Mouse (Mus musculus): ENCODE measurements around the gene Ankar. TPM values are rescaled to one million over a fixed set of nuclear protein-coding genes. Genes with fewer than 3 reads are reported as not detected.
A peak's percentile ranks its signal among the peaks of the same experiment; 100 is the strongest.

Gene Ankar
- polyA plus RNA-seq, 1 experiment: not detected

GRCm38 (mm10) chr1:72606186-72606673 is 94.1 kb downstream of the Ankar start:
- Histone ChIP-seq H3K4me3 (ENCODE audit: insufficient read depth, poor library complexity, severe bottlenecking) (no peak overlapping the region), H3ac (ENCODE audit: control insufficient read depth, insufficient read length, low read depth) (no peak overlapping the region), H3K79me2 (ENCODE audit: control insufficient read depth, insufficient read depth) (no peaks in the 10 kb centered on the region), H3K79me3 (ENCODE audit: low read depth) (no peaks in the 10 kb centered on the region), H3K27me3 (ENCODE audit: control insufficient read depth, insufficient read depth, insufficient read length) (no peaks in the 10 kb centered on the region), H3K36me3 (ENCODE audit: control insufficient read depth, insufficient read depth) (peaks cover 7% of the 10 kb centered on the region)
- TF ChIP-seq MYOG (IDR thresholded peaks at IDR 0.05; ENCODE audit: control insufficient read depth, extremely low read depth, insufficient read length): no peak
- TF ChIP-seq USF1 (IDR thresholded peaks at IDR 0.05; ENCODE audit: low read depth): no peak
- TF ChIP-seq FOSL1 (IDR thresholded peaks at IDR 0.05; ENCODE audit: insufficient read depth, low read length, poor library complexity, severe bottlenecking): no peak

DNA sequence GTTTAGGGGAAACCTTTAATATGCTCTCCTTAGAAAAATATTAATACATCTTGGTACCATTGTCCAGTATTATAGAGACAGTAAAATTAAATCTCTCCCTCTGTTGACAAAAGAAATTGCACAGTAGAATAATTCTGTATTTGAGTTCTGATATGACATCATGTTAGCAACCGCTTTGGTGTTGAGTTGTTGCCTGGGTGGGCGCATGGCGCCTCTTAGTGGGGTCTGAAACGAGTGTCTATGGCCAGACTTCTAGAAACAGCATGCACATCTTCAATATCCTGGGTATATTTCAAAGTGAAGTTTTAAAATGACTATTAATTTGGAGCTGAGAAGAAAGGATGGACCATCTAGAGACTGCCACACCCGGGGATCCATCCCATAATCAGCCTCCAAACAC is 97.6 kb downstream of the Ankar start:
- peaks cover 22% of the 10 kb centered on the region for H3K36me3 ChIP-seq (ENCODE audit: control insufficient read depth, insufficient read depth)
- no peaks in the 10 kb centered on the region for H3K79me3 ChIP-seq (ENCODE audit: low read depth)
- no peak overlapping the region for H3ac ChIP-seq (ENCODE audit: control insufficient read depth, insufficient read length, low read depth)
- TF ChIP-seq MYOG (IDR thresholded peaks at IDR 0.05; ENCODE audit: control insufficient read depth, extremely low read depth, insufficient read length) (no peak), MAX (IDR thresholded peaks at IDR 0.05) (no peak), CEBPB (IDR thresholded peaks at IDR 0.05; ENCODE audit: low read depth) (no peak), USF1 (IDR thresholded peaks at IDR 0.05; ENCODE audit: low read depth) (no peak), FOSL1 (IDR thresholded peaks at IDR 0.05; ENCODE audit: insufficient read depth, low read length, poor library complexity, severe bottlenecking) (no peak), MYOD1 (IDR thresholded peaks at IDR 0.05; ENCODE audit: control insufficient read depth, insufficient read length, low read depth) (no peak), CTCF (IDR thresholded peaks at IDR 0.05; ENCODE audit: control insufficient read depth, insufficient read depth, insufficient read length) (no peak)
- H3K79me2 ChIP-seq (ENCODE audit: control insufficient read depth, insufficient read depth): no peaks in the 10 kb centered on the region
- H3K27me3 ChIP-seq (ENCODE audit: control insufficient read depth, insufficient read depth, insufficient read length): no peaks in the 10 kb centered on the region
- no peak overlapping the region for H3K4me3 ChIP-seq (ENCODE audit: insufficient read depth, poor library complexity, severe bottlenecking)

- H3K36me3 ChIP-seq (ENCODE audit: control insufficient read depth, insufficient read depth): peaks cover 28% of the 10 kb centered on the region
- H3ac ChIP-seq (ENCODE audit: control insufficient read depth, insufficient read length, low read depth): no peak overlapping the region
Observed at GRCm38 (mm10) chr1:72602186-72602585, 98.2 kb downstream of the Ankar start.

DNA sequence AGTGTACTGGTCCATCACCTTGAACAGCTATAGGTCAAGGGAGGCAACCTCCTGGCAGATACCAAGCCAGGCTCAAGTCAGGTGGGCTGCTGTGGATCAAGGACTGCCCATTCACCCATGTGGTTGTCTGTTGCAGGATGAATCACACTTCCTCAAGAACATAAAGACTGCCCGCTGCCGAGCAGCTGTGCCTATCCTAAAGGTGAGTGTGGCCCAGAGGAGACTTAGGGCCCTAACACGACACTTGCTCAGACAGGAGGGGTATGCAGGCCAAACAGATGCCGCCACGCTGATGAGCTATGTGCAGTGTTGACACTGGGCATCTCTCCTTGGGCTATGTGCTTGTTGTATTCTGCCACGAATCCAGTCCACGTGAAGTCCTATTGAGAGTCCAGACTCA is 99.1 kb downstream of the Ankar start:
- Histone ChIP-seq H3K36me3 (ENCODE audit: control insufficient read depth, insufficient read depth) (peaks cover 34% of the 10 kb centered on the region), H3K4me3 (ENCODE audit: insufficient read depth, poor library complexity, severe bottlenecking) (no peak overlapping the region), H3ac (ENCODE audit: control insufficient read depth, insufficient read length, low read depth) (no peak overlapping the region), H3K27me3 (ENCODE audit: control insufficient read depth, insufficient read depth, insufficient read length) (no peaks in the 10 kb centered on the region), H3K79me3 (ENCODE audit: low read depth) (no peaks in the 10 kb centered on the region), H3K79me2 (ENCODE audit: control insufficient read depth, insufficient read depth) (no peaks in the 10 kb centered on the region)
- TF ChIP-seq CTCF (IDR thresholded peaks at IDR 0.05; ENCODE audit: control insufficient read depth, insufficient read depth, insufficient read length) (no peak), MYOD1 (IDR thresholded peaks at IDR 0.05; ENCODE audit: control insufficient read depth, insufficient read length, low read depth) (peak; percentile 64)

More at GRCm38 (mm10) chr1:72602186-72602585, 98.2 kb downstream of the Ankar start:
- no peaks in the 10 kb centered on the region for H3K27me3 ChIP-seq (ENCODE audit: control insufficient read depth, insufficient read depth, insufficient read length)
- TF ChIP-seq MAX (IDR thresholded peaks at IDR 0.05): peak; percentile 19
- TF ChIP-seq CEBPB (IDR thresholded peaks at IDR 0.05; ENCODE audit: low read depth): no peak
- no peaks in the 10 kb centered on the region for H3K79me2 ChIP-seq (ENCODE audit: control insufficient read depth, insufficient read depth)
- no peaks in the 10 kb centered on the region for H3K79me3 ChIP-seq (ENCODE audit: low read depth)
- H3K4me3 ChIP-seq (ENCODE audit: insufficient read depth, poor library complexity, severe bottlenecking): no peak overlapping the region

DNA sequence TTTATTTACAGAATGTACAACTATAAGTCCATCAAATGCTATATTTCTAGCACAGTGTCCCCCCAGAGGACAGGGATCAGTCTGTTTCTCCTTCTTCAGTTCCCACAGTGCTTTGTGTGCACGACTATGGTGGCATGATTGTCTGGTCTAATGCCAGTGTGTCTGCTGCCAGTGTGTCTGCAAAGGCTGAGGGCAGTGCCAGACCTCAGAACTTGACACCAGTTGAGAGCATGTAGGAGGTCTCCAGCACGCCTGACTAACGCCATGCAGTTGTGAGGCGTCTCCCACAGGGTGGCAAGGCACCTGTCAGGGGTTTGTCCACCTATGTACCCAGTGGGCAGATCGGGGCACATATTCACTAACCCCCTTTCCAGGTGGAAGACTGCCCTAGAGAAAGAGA is 99.6 kb downstream of the Ankar start:
- Histone ChIP-seq H3K79me2 (ENCODE audit: control insufficient read depth, insufficient read depth) (no peaks in the 10 kb centered on the region), H3K79me3 (ENCODE audit: low read depth) (no peaks in the 10 kb centered on the region), H3K36me3 (ENCODE audit: control insufficient read depth, insufficient read depth) (peaks cover 39% of the 10 kb centered on the region), H3K27me3 (ENCODE audit: control insufficient read depth, insufficient read depth, insufficient read length) (no peaks in the 10 kb centered on the region), H3ac (ENCODE audit: control insufficient read depth, insufficient read length, low read depth) (no peak overlapping the region), H3K4me3 (ENCODE audit: insufficient read depth, poor library complexity, severe bottlenecking) (no peak overlapping the region)
- no peak for TF ChIP-seq FOSL1 (IDR thresholded peaks at IDR 0.05; ENCODE audit: insufficient read depth, low read length, poor library complexity, severe bottlenecking)
- peak; percentile 54 for TF ChIP-seq MAX (IDR thresholded peaks at IDR 0.05)

DNA sequence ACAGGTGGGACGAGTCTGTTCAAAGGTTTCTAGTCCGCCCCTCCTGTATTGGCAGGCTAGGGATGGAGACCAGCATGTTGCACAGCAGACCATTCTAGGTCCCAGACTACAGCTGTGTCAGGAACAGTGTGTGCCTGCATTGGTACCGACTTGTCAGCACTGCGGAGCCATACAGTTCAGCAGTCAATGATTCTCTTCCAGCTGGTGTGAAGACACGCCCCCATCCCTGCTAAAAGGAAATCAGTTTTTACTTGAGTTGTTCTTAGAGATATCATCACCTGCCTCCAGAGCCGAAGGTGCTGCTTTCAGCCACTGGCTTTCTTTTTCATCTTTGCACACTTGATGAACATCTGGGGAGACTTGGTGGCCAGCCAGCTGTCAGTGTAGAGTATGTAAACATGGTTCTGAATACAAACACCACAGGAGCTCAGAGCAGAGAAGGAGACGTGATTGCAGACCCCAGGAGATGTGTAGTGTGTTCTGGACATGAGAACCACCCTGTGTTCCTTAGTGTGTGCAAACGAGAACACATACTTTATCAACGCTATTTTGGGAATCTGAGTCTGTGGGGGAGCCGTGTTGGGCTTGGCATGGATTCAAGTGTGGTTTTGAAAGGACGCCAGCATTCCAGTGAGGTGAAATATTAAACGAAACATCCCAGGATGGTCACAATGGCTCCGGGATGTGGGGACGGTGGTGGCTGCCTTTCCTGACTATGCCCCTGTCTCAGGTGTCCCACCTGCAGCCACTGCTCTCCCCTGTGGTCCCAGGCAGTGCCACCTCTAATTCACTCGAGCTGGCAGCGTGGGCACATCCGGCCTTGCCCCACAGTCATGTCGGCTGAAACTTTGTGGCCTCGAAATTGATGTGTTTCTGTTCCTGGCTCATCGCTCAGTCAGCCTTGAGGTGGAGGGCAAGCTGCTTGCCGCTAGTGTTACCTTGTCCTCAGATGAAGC is 101.0 kb downstream of the Ankar start:
- H3K4me3 ChIP-seq (ENCODE audit: insufficient read depth, poor library complexity, severe bottlenecking): no peak overlapping the region
- TF ChIP-seq MYOD1 (IDR thresholded peaks at IDR 0.05; ENCODE audit: control insufficient read depth, insufficient read length, low read depth) (peak; percentile 26), CTCF (IDR thresholded peaks at IDR 0.05; ENCODE audit: control insufficient read depth, insufficient read depth, insufficient read length) (no peak), CEBPB (IDR thresholded peaks at IDR 0.05; ENCODE audit: low read depth) (no peak), FOSL1 (IDR thresholded peaks at IDR 0.05; ENCODE audit: insufficient read depth, low read length, poor library complexity, severe bottlenecking) (no peak)
- no peaks in the 10 kb centered on the region for H3K79me2 ChIP-seq (ENCODE audit: control insufficient read depth, insufficient read depth)
- H3ac ChIP-seq (ENCODE audit: control insufficient read depth, insufficient read length, low read depth): peak overlapping the region; percentile 24
- no peaks in the 10 kb centered on the region for H3K27me3 ChIP-seq (ENCODE audit: control insufficient read depth, insufficient read depth, insufficient read length)
- H3K36me3 ChIP-seq (ENCODE audit: control insufficient read depth, insufficient read depth): peaks cover 49% of the 10 kb centered on the region
- H3K79me3 ChIP-seq (ENCODE audit: low read depth): no peaks in the 10 kb centered on the region

All from C2C12 (cell line).